Mouse (Mus musculus): Measurements from ENCODE around the gene Ssh1. TPM values are rescaled to one million over a fixed set of nuclear protein-coding genes. Genes with fewer than 3 reads are reported as not detected.

The Ssh1 gene
- polyA plus RNA-seq, 1 experiment from 2014 or later = 18.8 TPM

GRCm38 (mm10) chr5:113960416-113960815 lies 33.3 kb downstream of the Ssh1 start:
- H3K27me3 ChIP-seq = no peaks in the 10 kb centered on the region
- no peaks in the 10 kb centered on the region for H3K9me3 ChIP-seq
- no peak overlapping the region for H3K9ac ChIP-seq
- H3K4me1 ChIP-seq = peaks cover 7% of the 10 kb centered on the region; the same call in 1 of the 2 replicates
- WGBS = 80% methylated on average over 8 of the region's 8 CpGs
- H3K27ac ChIP-seq = no peak overlapping the region
- peaks cover 47% of the 10 kb centered on the region for H3K36me3 ChIP-seq
- H3K4me3 ChIP-seq = no peak overlapping the region
- no peak overlapping the region for H3K4me2 ChIP-seq
- ATAC-seq (ENCODE audit: insufficient number of reproducible peaks, insufficient read depth, low FRiP score, low TSS enrichment, low read depth) = no peak

GRCm38 (mm10) chr5:113959039-113959438 lies 34.7 kb downstream of the Ssh1 start:
- WGBS = 13% methylated on average over 6 of the region's 6 CpGs
- Histone ChIP-seq H3K36me3 (peaks cover 41% of the 10 kb centered on the region), H3K27me3 (no peaks in the 10 kb centered on the region), H3K27ac (no peak overlapping the region), H3K9ac (no peak overlapping the region), H3K4me3 (no peak overlapping the region), H3K9me3 (no peaks in the 10 kb centered on the region), H3K4me1 (peaks cover 7% of the 10 kb centered on the region; the same call in 1 of the 2 replicates), H3K4me2 (0 out of 2 replicates have a peak overlapping the region, but pooled peaks have one; percentile 14)
- ATAC-seq (ENCODE audit: insufficient number of reproducible peaks, insufficient read depth, low FRiP score, low TSS enrichment, low read depth) = no peak

- Histone ChIP-seq H3K9ac (no peak overlapping the region), H3K4me1 (peaks cover 8% of the 10 kb centered on the region; the same call in 1 of the 2 replicates), H3K9me3 (no peaks in the 10 kb centered on the region), H3K4me2 (no peak overlapping the region), H3K36me3 (peaks cover 52% of the 10 kb centered on the region), H3K4me3 (no peak overlapping the region), H3K27ac (no peak overlapping the region), H3K27me3 (no peaks in the 10 kb centered on the region)
- WGBS = 6% methylated on average over 4 of the region's 4 CpGs
- ATAC-seq (ENCODE audit: insufficient number of reproducible peaks, insufficient read depth, low FRiP score, low TSS enrichment, low read depth) = no peak
Observed at GRCm38 (mm10) chr5:113956510-113956909, 37.2 kb downstream of the Ssh1 start.

- 90% methylated on average over 8 of the region's 8 CpGs for WGBS
- Histone ChIP-seq H3K9ac (no peak overlapping the region), H3K4me1 (peaks cover 12% of the 10 kb centered on the region), H3K27me3 (no peaks in the 10 kb centered on the region), H3K9me3 (no peaks in the 10 kb centered on the region), H3K4me2 (no peak overlapping the region), H3K4me3 (no peak overlapping the region), H3K36me3 (peaks cover 54% of the 10 kb centered on the region), H3K27ac (no peak overlapping the region)
- no peak for ATAC-seq (ENCODE audit: insufficient number of reproducible peaks, insufficient read depth, low FRiP score, low TSS enrichment, low read depth)
Observed at GRCm38 (mm10) chr5:113955691-113956090, 38.0 kb downstream of the Ssh1 start.

GRCm38 (mm10) chr5:113955281-113955680 lies 38.4 kb downstream of the Ssh1 start:
- Histone ChIP-seq H3K9me3 (no peaks in the 10 kb centered on the region), H3K4me3 (no peak overlapping the region), H3K36me3 (peaks cover 58% of the 10 kb centered on the region), H3K4me2 (no peak overlapping the region), H3K4me1 (peaks cover 12% of the 10 kb centered on the region), H3K27me3 (no peaks in the 10 kb centered on the region), H3K27ac (no peak overlapping the region), H3K9ac (no peak overlapping the region)
- no peak for ATAC-seq (ENCODE audit: insufficient number of reproducible peaks, insufficient read depth, low FRiP score, low TSS enrichment, low read depth)
- WGBS = 86% methylated on average over 5 of the region's 5 CpGs

GRCm38 (mm10) chr5:113954421-113954820 lies 39.3 kb downstream of the Ssh1 start:
- Histone ChIP-seq H3K4me3 (no peak overlapping the region), H3K9me3 (no peaks in the 10 kb centered on the region), H3K4me2 (no peak overlapping the region), H3K27me3 (no peaks in the 10 kb centered on the region), H3K4me1 (peaks cover 8% of the 10 kb centered on the region; the same call in 1 of the 2 replicates), H3K9ac (no peak overlapping the region), H3K36me3 (peaks cover 67% of the 10 kb centered on the region), H3K27ac (no peak overlapping the region)
- 10% methylated on average over 7 of the region's 7 CpGs for WGBS
- ATAC-seq (ENCODE audit: insufficient number of reproducible peaks, insufficient read depth, low FRiP score, low TSS enrichment, low read depth) = no peak

- H3K36me3 ChIP-seq = peaks cover 77% of the 10 kb centered on the region
- ATAC-seq (ENCODE audit: insufficient number of reproducible peaks, insufficient read depth, low FRiP score, low TSS enrichment, low read depth) = no peak
- 87% methylated on average over 10 of the region's 10 CpGs for WGBS
Observed at GRCm38 (mm10) chr5:113952519-113952918, 41.2 kb downstream of the Ssh1 start.

GRCm38 (mm10) chr5:113951693-113952071 lies 42.0 kb downstream of the Ssh1 start:
- no peak overlapping the region for H3K4me3 ChIP-seq
- peaks cover 80% of the 10 kb centered on the region for H3K36me3 ChIP-seq
- H3K9me3 ChIP-seq = no peaks in the 10 kb centered on the region
- no peak overlapping the region for H3K4me2 ChIP-seq
- ATAC-seq (ENCODE audit: insufficient number of reproducible peaks, insufficient read depth, low FRiP score, low TSS enrichment, low read depth) = no peak
- no peak overlapping the region for H3K9ac ChIP-seq
- no peaks in the 10 kb centered on the region for H3K27me3 ChIP-seq
- peaks cover 5% of the 10 kb centered on the region; the same call in 1 of the 2 replicates for H3K4me1 ChIP-seq
- no peak overlapping the region for H3K27ac ChIP-seq
- WGBS = 88% methylated on average over 11 of the region's 11 CpGs

More at GRCm38 (mm10) chr5:113952519-113952918, 41.2 kb downstream of the Ssh1 start:
- Histone ChIP-seq H3K9me3 (no peaks in the 10 kb centered on the region), H3K4me2 (no peak overlapping the region), H3K4me1 (peaks cover 5% of the 10 kb centered on the region; the same call in 1 of the 2 replicates), H3K27me3 (no peaks in the 10 kb centered on the region), H3K4me3 (no peak overlapping the region), H3K9ac (no peak overlapping the region), H3K27ac (no peak overlapping the region)

GRCm38 (mm10) chr5:113950786-113951692 lies 42.7 kb downstream of the Ssh1 start:
- no peak overlapping the region for H3K27ac ChIP-seq
- H3K4me3 ChIP-seq = no peak overlapping the region
- no peak overlapping the region for H3K4me2 ChIP-seq
- ATAC-seq (ENCODE audit: insufficient number of reproducible peaks, insufficient read depth, low FRiP score, low TSS enrichment, low read depth) = no peak
- 82% methylated on average over 19 of the region's 19 CpGs for WGBS
- no peaks in the 10 kb centered on the region for H3K27me3 ChIP-seq
- H3K4me1 ChIP-seq = peaks cover 5% of the 10 kb centered on the region; the same call in 1 of the 2 replicates
- H3K36me3 ChIP-seq = peaks cover 87% of the 10 kb centered on the region
- no peaks in the 10 kb centered on the region for H3K9me3 ChIP-seq
- H3K9ac ChIP-seq = peak overlapping the region; percentile 52; the same call in 1 of the 2 replicates

GRCm38 (mm10) chr5:113950133-113950532 lies 43.6 kb downstream of the Ssh1 start:
- H3K4me2 ChIP-seq = no peak overlapping the region
- ATAC-seq (ENCODE audit: insufficient number of reproducible peaks, insufficient read depth, low FRiP score, low TSS enrichment, low read depth) = no peak
- WGBS = 92% methylated on average over 17 of the region's 17 CpGs
- no peak overlapping the region for H3K4me3 ChIP-seq
- no peaks in the 10 kb centered on the region for H3K27me3 ChIP-seq
- H3K27ac ChIP-seq = no peak overlapping the region
- H3K9me3 ChIP-seq = no peaks in the 10 kb centered on the region
- no peak overlapping the region for H3K9ac ChIP-seq
- peaks cover 88% of the 10 kb centered on the region for H3K36me3 ChIP-seq
- peaks cover 5% of the 10 kb centered on the region; the same call in 1 of the 2 replicates for H3K4me1 ChIP-seq

- Histone ChIP-seq H3K4me3 (no peak overlapping the region), H3K36me3 (peaks cover 97% of the 10 kb centered on the region), H3K9ac (no peak overlapping the region), H3K27me3 (no peaks in the 10 kb centered on the region), H3K27ac (no peak overlapping the region), H3K4me2 (no peak overlapping the region), H3K9me3 (no peaks in the 10 kb centered on the region), H3K4me1 (peaks cover 5% of the 10 kb centered on the region; the same call in 1 of the 2 replicates)
- WGBS = 63% methylated on average over 2 of the region's 2 CpGs
- no peak for ATAC-seq (ENCODE audit: insufficient number of reproducible peaks, insufficient read depth, low FRiP score, low TSS enrichment, low read depth)
Observed at GRCm38 (mm10) chr5:113947280-113947679, 46.4 kb downstream of the Ssh1 start.

- Histone ChIP-seq H3K4me1 (no peaks in the 10 kb centered on the region), H3K9ac (no peak overlapping the region), H3K27ac (no peak overlapping the region), H3K36me3 (peaks cover 98% of the 10 kb centered on the region), H3K4me3 (no peak overlapping the region), H3K27me3 (no peaks in the 10 kb centered on the region), H3K9me3 (no peaks in the 10 kb centered on the region), H3K4me2 (no peak overlapping the region)
- ATAC-seq (ENCODE audit: insufficient number of reproducible peaks, insufficient read depth, low FRiP score, low TSS enrichment, low read depth) = no peak
- WGBS = 96% methylated on average over 6 of the region's 6 CpGs
Observed at GRCm38 (mm10) chr5:113945126-113945525, 48.6 kb downstream of the Ssh1 start.
